Mouse (Mus musculus) stomach, embryonic 14.5 days (tissue): ENCODE data around the gene Haao. TPM values are rescaled to one million over a fixed set of nuclear protein-coding genes. Genes with fewer than 3 reads are reported as not detected.

Experiments used
- ATAC-seq: fragments of 200-750 bp; cut with Nextera tagmentation; 2 replicates; pipeline ENCODE4 v1.8.0; 2017; ENCODE audit warnings: low read depth, moderate TSS enrichment; ENCODE audit not compliant: insufficient number of reproducible peaks, insufficient read depth, low FRiP score
- H3K27ac ChIP-seq: fragments of 300-500 bp; sonication (generic); 2 replicates; pipeline ENCODE4 v1.5.1; 2014; ENCODE audit warnings: mild to moderate bottlenecking, low read length, moderate library complexity, mixed read lengths
- H3K27me3 ChIP-seq: fragments of 300-500 bp; sonication (generic); 2 replicates; pipeline ENCODE4 v1.6.1; 2014; ENCODE audit warnings: low read length, control low read depth, mixed read lengths; ENCODE audit not compliant: control insufficient read depth, insufficient read depth
- H3K36me3 ChIP-seq: fragments of 300-500 bp; sonication (generic); 2 replicates; pipeline ENCODE4 v1.6.1; 2014; ENCODE audit warnings: mild to moderate bottlenecking, control low read depth, low read length, moderate library complexity, mixed read lengths; ENCODE audit not compliant: control insufficient read depth, insufficient read depth
- H3K4me1 ChIP-seq: fragments of 300-500 bp; sonication (generic); 2 replicates; pipeline ENCODE4 v1.6.1; 2014; ENCODE audit warnings: low read length, control low read depth, mixed read lengths; ENCODE audit not compliant: control insufficient read depth, insufficient read depth
- H3K4me2 ChIP-seq: fragments of 300-500 bp; sonication (generic); replicated peaks from 2 replicates; pipeline ENCODE4 v1.6.1; 2014; ENCODE audit warnings: low read depth, low read length, control low read depth
- H3K4me3 ChIP-seq: fragments of 300-500 bp; sonication (generic); 2 replicates; pipeline ENCODE4 v1.5.1; 2014; ENCODE audit warnings: low read depth, low read length, control low read depth
- H3K9ac ChIP-seq: fragments of 300-500 bp; sonication (generic); replicated peaks from 2 replicates; pipeline ENCODE4 v1.6.1; 2014; ENCODE audit warnings: low read depth, mild to moderate bottlenecking, control low read depth, low read length, moderate library complexity, mixed read lengths
- H3K9me3 ChIP-seq: fragments of 300-500 bp; sonication (generic); 2 replicates; pipeline ENCODE4 v1.6.1; 2016; ENCODE audit warnings: low read depth, low read length, control low read depth; ENCODE audit not compliant: control insufficient read depth
- WGBS: fragments of 180-500 bp; shearing (Covaris S2); extraction: QIAGEN DNeasy Blood & Tissue Kit; methylation state at CpG from one replicate; pipeline ENCODE4 v1.1.7; 2014; 5-methylcytosine and 5-hydroxymethylcytosine counted together
- polyA plus RNA-seq: library from polyadenylated mRNA; unstranded; fragments of >200 nt; fragmentation: Nextera tagmentation; extraction: Ambion mirVana; gene quantifications from 2 replicates; pipeline ENCODE4 v1.2.1, GENCODE M21; 2014

Gene Haao
- 0.27 and 1.1 TPM in 2 replicates for polyA plus RNA-seq

- Histone ChIP-seq H3K4me1 (peaks cover 4% of the 10 kb centered on the region; the same call in 1 of the 2 replicates), H3K36me3 (no peaks in the 10 kb centered on the region)
Measured at GRCm38 (mm10) chr17:83847815-83848214, at the start of gene Haao. TSS of gene Haao (minus strand) at chr17:83847963.

DNA sequence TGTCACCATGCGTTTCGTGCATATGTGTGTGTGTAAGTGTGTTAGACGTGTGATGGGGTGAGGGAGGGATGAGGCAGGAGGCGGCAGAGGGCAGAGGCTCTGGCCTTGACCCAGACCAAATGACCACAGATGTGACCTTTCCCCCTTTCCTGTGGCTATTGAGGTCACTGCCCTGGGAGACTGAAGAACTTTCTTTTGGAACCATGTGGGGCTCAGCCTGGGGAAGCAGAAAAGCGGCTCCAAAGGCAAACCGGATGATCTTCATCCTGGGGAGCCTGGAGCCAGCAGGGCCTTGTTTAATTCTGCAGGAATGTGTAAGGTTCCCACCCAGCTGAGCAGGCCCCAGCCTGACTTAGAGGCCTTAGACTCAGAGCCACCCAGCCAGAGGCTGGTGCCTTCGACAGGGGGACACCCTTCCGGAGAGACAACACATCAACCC is 49.6 kb upstream of the Haao start:
- no peak for ATAC-seq
- WGBS = 59% methylated on average over 8 of the region's 8 CpGs
- H3K4me1 ChIP-seq = peaks cover 32% of the 10 kb centered on the region
- no peak overlapping the region for H3K9ac ChIP-seq
- no peak overlapping the region for H3K4me2 ChIP-seq
- H3K27me3 ChIP-seq = no peaks in the 10 kb centered on the region
- H3K4me3 ChIP-seq = no peak overlapping the region
- H3K36me3 ChIP-seq = no peaks in the 10 kb centered on the region
- H3K9me3 ChIP-seq = no peaks in the 10 kb centered on the region
- peak overlapping the region; percentile 86 for H3K27ac ChIP-seq

More at GRCm38 (mm10) chr17:83847815-83848214, at the start of gene Haao:
- Histone ChIP-seq H3K4me2 (no peak within 1 kb of the TSS), H3K27ac (no peak within 1 kb of the TSS), H3K9me3 (no peaks in the 10 kb centered on the region), H3K4me3 (no peak within 1 kb of the TSS), H3K9ac (no peak within 1 kb of the TSS), H3K27me3 (no peaks in the 10 kb centered on the region)
- 79% methylated on average over 3 of the region's 3 CpGs for WGBS
- ATAC-seq = no peak

GRCm38 (mm10) chr17:83896723-83897122 is 49.0 kb upstream of the Haao start:
- ATAC-seq = 0 out of 2 replicates have a peak, but pooled peaks have one; percentile 4
- no peak overlapping the region for H3K4me2 ChIP-seq
- 20% methylated on average over 10 of the region's 10 CpGs for WGBS
- peaks cover 28% of the 10 kb centered on the region for H3K4me1 ChIP-seq
- H3K4me3 ChIP-seq = no peak overlapping the region
- no peak overlapping the region for H3K9ac ChIP-seq
- H3K27me3 ChIP-seq = no peaks in the 10 kb centered on the region
- no peaks in the 10 kb centered on the region for H3K9me3 ChIP-seq
- peak overlapping the region; percentile 86; the same call in 1 of the 2 replicates for H3K27ac ChIP-seq
- no peaks in the 10 kb centered on the region for H3K36me3 ChIP-seq

DNA sequence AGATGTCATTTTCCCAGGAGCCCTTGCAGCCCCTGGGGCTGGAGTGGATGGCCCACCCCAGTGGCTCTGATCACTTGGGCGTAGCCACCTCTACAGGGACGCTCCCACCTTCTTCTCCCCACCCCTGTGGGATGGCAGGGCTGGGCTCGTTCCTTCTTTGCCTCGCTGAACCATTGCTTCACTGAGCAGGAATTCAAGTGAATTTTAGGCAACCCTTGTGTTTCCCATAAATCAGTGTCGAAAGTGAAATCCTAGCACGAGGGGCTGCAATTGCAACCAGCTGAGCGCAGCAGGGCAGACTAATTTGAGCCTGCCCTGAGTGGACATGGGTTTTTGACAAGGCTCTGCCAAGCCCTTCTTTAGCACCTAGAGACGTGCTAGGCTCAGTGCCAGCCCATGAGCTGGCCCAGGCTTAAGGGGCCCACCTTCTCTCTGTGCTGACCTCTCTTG is 47.6 kb upstream of the Haao start:
- Histone ChIP-seq H3K27ac (peak overlapping the region; percentile 83), H3K36me3 (no peaks in the 10 kb centered on the region), H3K9me3 (no peaks in the 10 kb centered on the region), H3K4me3 (no peak overlapping the region), H3K9ac (no peak overlapping the region), H3K27me3 (no peaks in the 10 kb centered on the region), H3K4me2 (no peak overlapping the region), H3K4me1 (peaks cover 34% of the 10 kb centered on the region)
- 37% methylated on average over 8 of the region's 8 CpGs for whole genome bisulfite sequencing
- no peak for ATAC-seq

GRCm38 (mm10) chr17:83893134-83893533 is 45.4 kb upstream of the Haao start:
- Histone ChIP-seq H3K36me3 (no peaks in the 10 kb centered on the region), H3K27ac (no peak overlapping the region), H3K4me2 (no peak overlapping the region), H3K27me3 (no peaks in the 10 kb centered on the region), H3K4me1 (peaks cover 42% of the 10 kb centered on the region), H3K9ac (no peak overlapping the region), H3K4me3 (no peak overlapping the region), H3K9me3 (no peaks in the 10 kb centered on the region)
- WGBS = 91% methylated on average over 4 of the region's 4 CpGs
- ATAC-seq = no peak

DNA sequence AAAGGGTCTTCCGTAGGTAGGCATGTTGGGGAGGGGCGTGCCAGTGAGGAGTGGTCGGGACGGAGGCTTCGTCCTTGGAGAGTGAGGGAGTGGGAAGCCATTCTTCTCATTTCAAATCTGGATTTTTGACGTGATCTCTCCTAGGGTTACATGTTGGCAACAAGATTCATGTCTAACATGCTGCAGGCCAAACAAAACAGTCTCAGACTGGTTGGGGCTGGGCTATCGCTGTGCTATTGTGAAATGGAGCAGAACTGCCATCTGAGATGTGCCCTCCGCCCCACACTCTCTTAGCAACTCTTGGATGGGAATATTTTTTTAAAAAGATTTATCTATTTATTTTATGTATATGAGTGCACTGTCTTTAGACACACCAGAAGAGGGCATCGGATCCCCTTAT is 44.1 kb upstream of the Haao start:
- peaks cover 29% of the 10 kb centered on the region for H3K4me1 ChIP-seq
- no peak for ATAC-seq
- H3K4me3 ChIP-seq = no peak overlapping the region
- no peak overlapping the region for H3K4me2 ChIP-seq
- no peaks in the 10 kb centered on the region for H3K27me3 ChIP-seq
- H3K27ac ChIP-seq = no peak overlapping the region
- H3K9me3 ChIP-seq = no peaks in the 10 kb centered on the region
- 73% methylated on average over 9 of the region's 9 CpGs for WGBS
- no peak overlapping the region for H3K9ac ChIP-seq
- H3K36me3 ChIP-seq = no peaks in the 10 kb centered on the region

DNA sequence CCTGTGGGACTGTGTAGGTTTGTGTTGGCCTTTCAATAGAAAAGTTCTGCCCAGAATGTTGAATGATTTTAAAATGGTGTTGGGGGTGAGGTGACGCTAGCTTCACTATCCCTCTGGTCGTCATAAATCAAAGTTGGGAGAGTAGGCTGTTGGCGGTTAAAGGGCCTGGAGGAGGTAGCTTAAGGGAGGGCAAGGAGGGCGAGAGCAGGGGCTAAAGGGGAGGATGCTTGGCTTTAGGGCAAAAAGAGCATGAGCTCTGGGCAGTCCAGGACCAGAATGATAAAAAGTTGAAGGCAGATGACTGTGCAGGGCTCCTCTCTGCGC is 42.6 kb upstream of the Haao start:
- Histone ChIP-seq H3K9ac (no peak overlapping the region), H3K36me3 (no peaks in the 10 kb centered on the region), H3K4me3 (no peak overlapping the region), H3K4me2 (no peak overlapping the region), H3K27me3 (no peaks in the 10 kb centered on the region), H3K9me3 (no peaks in the 10 kb centered on the region), H3K27ac (peak overlapping the region; percentile 95), H3K4me1 (peaks cover 21% of the 10 kb centered on the region)
- ATAC-seq = no peak
- 28% methylated on average over 5 of the region's 5 CpGs for WGBS

- Histone ChIP-seq H3K9me3 (no peaks in the 10 kb centered on the region), H3K36me3 (no peaks in the 10 kb centered on the region), H3K4me2 (no peak overlapping the region), H3K27ac (peak overlapping the region; percentile 95), H3K4me3 (no peak overlapping the region), H3K9ac (no peak overlapping the region), H3K4me1 (peaks cover 18% of the 10 kb centered on the region), H3K27me3 (no peaks in the 10 kb centered on the region)
- WGBS = 21% methylated on average over 13 of the region's 13 CpGs
- ATAC-seq = peak; percentile 79; the same call in 1 of the 2 replicates
Measured at GRCm38 (mm10) chr17:83889691-83890372, 42.1 kb upstream of the Haao start.

DNA sequence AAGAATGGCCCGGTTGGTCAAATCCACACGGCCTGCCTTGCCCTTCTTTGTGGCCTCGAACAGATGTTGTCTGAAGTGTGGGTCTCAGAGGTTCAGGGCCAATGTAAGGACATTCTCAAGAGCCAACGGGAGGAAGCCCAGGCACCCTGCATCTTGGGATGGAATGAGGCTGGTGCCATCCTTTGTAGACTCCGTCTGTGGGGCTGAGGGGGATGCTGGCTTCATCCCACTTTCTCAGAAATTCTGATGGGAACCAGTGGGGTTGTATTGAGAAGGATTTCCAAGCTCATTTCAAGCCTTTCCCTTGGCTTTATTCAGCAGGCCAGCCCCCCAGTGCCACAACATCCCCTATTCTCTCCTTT is 41.5 kb upstream of the Haao start:
- ATAC-seq = no peak
- Histone ChIP-seq H3K27ac (peak overlapping the region; percentile 95), H3K4me3 (no peak overlapping the region), H3K4me2 (no peak overlapping the region), H3K36me3 (no peaks in the 10 kb centered on the region), H3K9ac (no peak overlapping the region), H3K27me3 (no peaks in the 10 kb centered on the region), H3K4me1 (peaks cover 18% of the 10 kb centered on the region), H3K9me3 (no peaks in the 10 kb centered on the region)
- WGBS = 63% methylated on average over 5 of the region's 5 CpGs
